Mouse (Mus musculus): ENCODE data around the gene Fam186a. TPM values are rescaled to one million over a fixed set of nuclear protein-coding genes. Genes with fewer than 3 reads are reported as not detected.
"Not testable (repeated sequence)": the region's sequence is repeated elsewhere in the genome, so short reads cannot be mapped to it uniquely, and the experiment has no call there.

The Fam186a gene
- polyA plus RNA-seq, 1 experiment from 2014 or later: not detected

DNA sequence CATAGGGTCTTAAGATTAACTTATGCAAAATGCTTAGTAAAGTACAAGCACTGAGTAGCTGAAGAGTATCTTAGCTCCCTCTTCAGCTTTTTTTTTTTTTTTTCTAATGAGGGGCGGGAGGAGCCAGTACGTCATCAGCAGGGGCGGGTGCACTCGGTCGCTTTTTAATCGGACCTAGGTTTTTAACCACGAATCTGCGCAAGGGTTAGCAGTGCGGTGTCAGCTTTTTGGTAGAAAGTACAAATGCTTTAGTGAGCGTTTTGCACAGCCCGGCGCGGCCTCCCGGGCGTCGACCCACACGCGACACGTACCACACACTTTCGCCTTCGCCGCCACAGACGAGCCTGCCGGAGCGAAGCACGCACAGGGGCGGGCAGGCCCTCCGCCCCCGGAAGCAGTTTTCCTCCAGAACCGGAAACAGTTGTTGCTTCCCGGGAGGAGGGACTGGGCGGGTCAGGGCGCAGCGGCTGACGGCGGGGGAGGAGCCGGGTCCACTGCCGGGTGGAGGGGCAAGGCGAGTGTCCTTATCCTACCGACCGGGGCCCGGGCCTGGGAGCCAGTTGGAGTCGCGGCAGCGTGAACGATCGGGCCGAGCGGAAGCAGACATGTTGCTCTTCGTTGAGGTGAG is 5.6 kb upstream of the Fam186a start:
- Histone ChIP-seq H3K4me2 (peak overlapping the region; percentile 91), H3K36me3 (no peaks in the 10 kb centered on the region), H3K9me3 (no peaks in the 10 kb centered on the region), H3K9ac (peak overlapping the region; percentile 86), H3K27ac (peak overlapping the region; percentile 97), H3K4me3 (peak overlapping the region; percentile 93), H3K27me3 (no peaks in the 10 kb centered on the region), H3K4me1 (replicated peaks) (peaks cover 11% of the 10 kb centered on the region)
- WGBS: under 1% methylated on average over 50 of the region's 50 CpGs
- peak; percentile 98 for ATAC-seq (ENCODE audit: low FRiP score)

DNA sequence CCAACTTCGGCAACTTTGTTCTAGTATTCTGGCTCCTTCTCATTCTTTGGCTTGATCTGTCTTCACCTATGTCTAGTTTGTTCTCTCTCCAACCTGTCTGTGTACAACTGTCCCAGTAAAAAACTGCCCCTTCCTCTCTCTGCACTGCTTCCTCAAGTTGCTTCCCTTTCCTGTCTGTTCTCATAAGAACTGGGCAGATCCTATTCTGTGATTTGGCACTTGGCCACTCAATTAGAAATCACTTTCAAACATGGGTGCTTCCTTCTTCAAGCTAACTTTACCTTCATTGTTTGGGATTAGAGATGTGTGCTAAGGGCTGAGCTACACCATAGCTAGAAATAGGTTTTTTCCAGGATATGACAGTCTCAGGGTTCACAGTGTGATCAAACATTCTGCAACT is 3.7 kb upstream of the Fam186a start:
- Histone ChIP-seq H3K36me3 (no peaks in the 10 kb centered on the region), H3K27me3 (no peaks in the 10 kb centered on the region), H3K4me3 (no peak overlapping the region), H3K4me1 (replicated peaks) (peaks cover 11% of the 10 kb centered on the region), H3K9ac (no peak overlapping the region), H3K9me3 (no peaks in the 10 kb centered on the region), H3K4me2 (no peak overlapping the region), H3K27ac (no peak overlapping the region)
- WGBS: 94% methylated on average over 1 of the region's 1 CpGs
- no peak for ATAC-seq (ENCODE audit: low FRiP score)

DNA sequence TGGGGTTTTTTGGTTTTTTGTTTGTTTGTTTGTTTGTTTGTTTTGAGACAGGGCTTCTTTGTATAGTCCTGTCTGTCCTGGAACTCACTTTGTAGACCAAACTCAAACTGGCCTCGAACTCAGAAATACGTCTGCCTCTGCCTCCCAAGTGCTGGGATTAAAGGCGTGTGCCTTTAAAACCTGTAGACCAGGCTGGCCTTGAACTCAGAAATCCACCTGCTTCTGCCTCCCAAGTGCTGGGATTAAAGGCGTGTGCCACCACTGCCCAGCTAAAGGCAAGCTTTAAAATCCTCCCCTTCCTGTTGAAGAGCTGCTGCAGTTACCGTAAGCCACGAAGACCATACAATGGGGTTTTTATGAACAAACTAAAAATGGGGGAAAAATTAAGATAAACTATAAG is 2.9 kb upstream of the Fam186a start, which contains the start of gene Larp4:
TSS of gene Larp4 (plus strand) at position 301 of the 400 bp plus-strand sequence.
- H3K27ac ChIP-seq, H3K27me3 ChIP-seq: not testable (repeated sequence)

DNA sequence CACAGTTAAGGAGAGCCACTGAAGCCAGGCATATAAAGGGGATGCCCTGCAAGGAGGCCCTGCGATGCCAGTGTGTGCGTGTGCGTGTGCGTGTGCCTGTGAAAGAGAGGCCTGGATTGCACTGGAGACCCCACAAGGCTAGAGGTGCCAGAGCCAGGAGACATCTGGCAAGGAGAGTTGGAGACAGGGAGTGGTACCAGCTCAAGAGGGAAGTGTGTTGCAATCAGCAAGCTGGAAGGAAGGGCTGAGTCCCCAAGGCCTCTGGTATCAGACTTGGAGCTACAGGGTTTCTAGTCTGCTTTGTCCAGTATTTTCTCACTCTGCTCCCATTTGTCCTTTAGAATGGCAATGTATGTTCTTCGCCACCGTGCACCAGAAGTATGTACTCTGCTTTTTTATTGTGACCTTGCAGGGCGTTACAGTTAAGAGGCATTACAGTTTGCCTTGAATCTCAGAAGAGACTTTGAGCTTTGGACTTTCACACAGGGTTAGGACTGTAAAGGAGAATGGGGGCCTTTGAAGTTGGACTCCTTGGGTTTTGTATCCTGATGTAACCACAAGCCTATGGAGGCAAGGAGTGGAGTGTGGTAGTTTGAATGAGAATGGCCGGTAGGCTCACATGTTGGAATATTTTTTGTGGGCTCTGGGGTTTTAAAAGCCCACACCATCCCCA is 1.6 kb downstream of the Fam186a start:
- Histone ChIP-seq H3K4me2 (no peak overlapping the region), H3K36me3 (no peaks in the 10 kb centered on the region), H3K27ac (no peak overlapping the region), H3K9me3 (no peaks in the 10 kb centered on the region), H3K4me1 (replicated peaks) (no peaks in the 10 kb centered on the region), H3K27me3 (no peaks in the 10 kb centered on the region), H3K9ac (no peak overlapping the region), H3K4me3 (no peak overlapping the region)
- WGBS: 94% methylated on average over 8 of the region's 8 CpGs
- no peak for ATAC-seq (ENCODE audit: low FRiP score)

More for the DNA sequence above, 2.9 kb upstream of the Fam186a start, which contains the start of gene Larp4:
- 89% methylated on average over 6 of the region's 6 CpGs for WGBS
- H3K9ac ChIP-seq; H3K9me3 ChIP-seq; H3K36me3 ChIP-seq; H3K4me3 ChIP-seq; ATAC-seq (ENCODE audit: low FRiP score); H3K4me2 ChIP-seq: not testable (repeated sequence)
- peaks cover 11% of the 10 kb centered on the region for H3K4me1 ChIP-seq (replicated peaks)

DNA sequence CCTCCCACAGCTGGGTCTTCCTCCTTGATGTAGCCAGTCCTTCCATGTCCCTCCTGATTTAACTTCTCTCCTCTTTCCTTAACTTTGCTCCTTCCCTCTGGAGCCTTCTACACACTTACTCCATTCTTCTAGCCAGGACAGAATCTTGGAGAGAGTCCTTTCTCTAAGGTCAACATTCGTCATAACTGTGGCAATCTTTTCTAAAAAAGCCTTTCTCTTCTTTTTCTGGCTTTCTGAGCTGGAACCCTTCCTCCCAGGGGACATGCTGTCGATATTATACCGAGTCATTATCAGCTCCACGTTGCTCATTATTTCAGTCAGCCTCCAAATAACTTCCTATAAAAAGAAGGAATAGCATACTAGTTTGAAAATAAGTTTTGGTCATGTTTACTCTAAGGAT is 11.5 kb downstream of the Fam186a start:
- Histone ChIP-seq H3K4me1 (replicated peaks) (no peaks in the 10 kb centered on the region), H3K9ac (no peak overlapping the region), H3K4me2 (no peak overlapping the region), H3K36me3 (no peaks in the 10 kb centered on the region), H3K9me3 (no peaks in the 10 kb centered on the region), H3K4me3 (no peak overlapping the region), H3K27ac (no peak overlapping the region), H3K27me3 (no peaks in the 10 kb centered on the region)
- WGBS: 79% methylated on average over 4 of the region's 4 CpGs
- ATAC-seq (ENCODE audit: low FRiP score): no peak

DNA sequence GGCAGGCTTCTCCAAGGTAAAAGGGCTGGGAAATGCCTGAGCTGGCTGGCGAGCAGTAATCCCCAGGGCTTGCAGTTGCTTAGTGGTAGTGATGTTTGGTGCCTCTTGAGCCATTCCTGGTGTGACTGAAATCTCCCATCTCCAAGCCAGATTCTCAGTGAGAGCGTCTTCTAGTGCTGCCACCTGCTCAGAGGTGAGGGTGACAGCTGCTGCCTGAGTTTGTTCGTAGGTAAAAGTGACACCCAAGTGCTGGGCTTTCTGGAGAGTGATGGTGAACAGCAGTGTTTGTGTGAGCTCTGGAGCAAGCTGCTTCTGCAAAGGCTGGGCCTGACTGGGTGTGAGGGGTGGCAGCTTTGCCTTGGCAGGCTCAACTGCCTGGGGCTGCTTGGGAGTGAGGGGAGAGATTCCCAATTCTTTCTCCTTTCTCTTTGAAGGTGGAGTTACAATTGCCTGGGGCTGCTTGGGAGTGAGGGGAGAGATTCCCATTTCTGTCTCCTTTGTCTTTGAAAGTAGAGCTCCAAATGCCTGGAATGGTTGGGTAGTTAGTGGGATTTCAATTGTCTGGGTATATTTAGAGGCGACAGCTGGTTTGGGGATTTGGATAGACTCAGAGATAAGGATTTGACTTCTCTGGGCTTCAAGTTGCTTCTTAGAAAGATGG is 25.8 kb downstream of the Fam186a start:
- no peaks in the 10 kb centered on the region for H3K9me3 ChIP-seq
- no peak overlapping the region for H3K9ac ChIP-seq
- no peak overlapping the region for H3K4me2 ChIP-seq
- no peaks in the 10 kb centered on the region for H3K36me3 ChIP-seq
- 83% methylated on average over 4 of the region's 4 CpGs for WGBS
- H3K27me3 ChIP-seq: no peaks in the 10 kb centered on the region
- no peak overlapping the region for H3K27ac ChIP-seq
- no peaks in the 10 kb centered on the region for H3K4me1 ChIP-seq (replicated peaks)
- ATAC-seq (ENCODE audit: low FRiP score): no peak
- no peak overlapping the region for H3K4me3 ChIP-seq

DNA sequence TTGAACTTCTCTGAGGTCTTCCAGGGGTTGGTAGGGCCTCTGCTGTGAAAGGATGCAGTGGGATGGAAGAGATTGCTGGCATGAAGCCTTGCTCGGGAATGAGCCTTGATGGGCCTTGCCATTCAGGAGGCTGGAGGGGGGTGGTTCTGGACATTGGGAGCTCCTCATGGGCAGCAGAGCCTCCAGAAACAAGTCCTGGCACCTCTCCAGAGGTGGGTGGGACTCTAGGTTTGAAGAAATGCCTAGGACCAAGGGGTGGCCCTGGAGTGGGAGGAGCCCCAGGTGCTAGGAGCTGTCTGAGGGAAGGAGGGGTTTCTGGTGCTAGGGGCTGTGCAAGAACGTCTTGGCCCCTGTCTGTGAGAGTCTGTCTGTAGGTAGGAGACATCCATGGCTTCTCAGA is 26.4 kb downstream of the Fam186a start:
- Histone ChIP-seq H3K4me2 (no peak overlapping the region), H3K27ac (no peak overlapping the region), H3K4me3 (no peak overlapping the region), H3K9me3 (no peaks in the 10 kb centered on the region), H3K4me1 (replicated peaks) (no peaks in the 10 kb centered on the region), H3K9ac (no peak overlapping the region), H3K27me3 (no peaks in the 10 kb centered on the region), H3K36me3 (no peaks in the 10 kb centered on the region)
- ATAC-seq (ENCODE audit: low FRiP score): no peak
- 30% methylated on average over 2 of the region's 2 CpGs for WGBS

DNA sequence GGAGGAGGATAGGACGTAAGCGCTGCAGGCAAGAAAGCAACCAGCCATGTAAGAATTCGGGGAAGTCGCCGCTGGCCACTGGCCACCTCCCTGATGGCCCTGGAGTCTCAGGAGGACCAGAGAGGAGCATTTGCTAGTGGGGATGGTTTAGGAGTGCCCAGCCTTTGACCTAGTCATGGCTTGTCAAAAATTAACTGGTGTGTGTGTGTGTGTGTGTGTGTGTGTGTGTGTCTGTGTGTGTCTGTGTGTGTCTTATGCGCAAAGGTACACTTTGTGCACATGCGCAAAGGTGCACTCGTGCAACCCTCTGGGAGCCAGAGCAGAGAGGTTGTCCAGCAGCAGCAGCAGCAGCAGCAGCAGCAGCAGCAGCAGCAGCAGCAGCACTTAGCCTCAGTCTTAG is 29.0 kb downstream of the Fam186a start:
- H3K9me3 ChIP-seq: no peaks in the 10 kb centered on the region
- H3K9ac ChIP-seq: no peak overlapping the region
- no peaks in the 10 kb centered on the region for H3K4me1 ChIP-seq (replicated peaks)
- H3K27ac ChIP-seq: no peak overlapping the region
- no peak for ATAC-seq (ENCODE audit: low FRiP score)
- no peak overlapping the region for H3K4me2 ChIP-seq
- H3K4me3 ChIP-seq: no peak overlapping the region
- H3K27me3 ChIP-seq: no peaks in the 10 kb centered on the region
- no peaks in the 10 kb centered on the region for H3K36me3 ChIP-seq
- 87% methylated on average over 8 of the region's 8 CpGs for WGBS

DNA sequence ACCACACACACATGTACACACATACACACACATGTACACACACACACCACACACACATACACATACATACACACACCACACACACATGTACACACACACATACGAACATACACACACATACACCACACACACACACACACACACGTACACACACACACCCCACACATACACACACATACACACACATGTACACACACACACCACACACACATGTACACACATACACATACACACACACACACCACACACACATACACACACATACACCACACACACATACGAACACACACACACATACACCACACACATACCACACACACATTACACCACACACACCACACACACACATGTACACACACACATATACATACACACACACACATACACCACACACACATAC is 30.2 kb downstream of the Fam186a start:
- Histone ChIP-seq H3K4me2 (no peak overlapping the region), H3K9ac (no peak overlapping the region), H3K36me3 (no peaks in the 10 kb centered on the region), H3K4me3 (no peak overlapping the region), H3K27ac (no peak overlapping the region), H3K9me3 (no peaks in the 10 kb centered on the region), H3K4me1 (replicated peaks) (no peaks in the 10 kb centered on the region), H3K27me3 (no peaks in the 10 kb centered on the region)
- 97% methylated on average over 3 of the region's 3 CpGs for WGBS
- ATAC-seq (ENCODE audit: low FRiP score): no peak

DNA sequence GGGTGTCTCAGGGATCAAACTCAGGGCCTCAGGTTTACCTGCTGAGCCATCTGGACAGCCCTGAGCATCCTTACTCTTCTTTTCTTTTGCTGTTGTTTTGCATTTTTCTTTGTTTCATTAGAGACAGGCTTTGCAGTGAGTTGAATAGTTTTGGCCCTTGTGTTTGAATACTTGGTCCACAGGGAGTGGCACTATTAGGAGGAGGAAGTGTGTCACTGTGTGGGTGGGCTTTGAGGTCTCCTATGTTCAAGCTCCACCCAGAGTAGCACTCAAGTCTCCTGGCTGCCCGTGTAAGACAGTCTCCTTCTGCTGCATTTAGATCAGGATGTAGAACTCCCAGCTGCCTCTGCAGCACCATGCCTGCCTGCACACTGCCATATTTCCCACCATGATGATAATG is 32.4 kb downstream of the Fam186a start:
- Histone ChIP-seq H3K27ac (no peak overlapping the region), H3K36me3 (no peaks in the 10 kb centered on the region), H3K4me1 (replicated peaks) (no peaks in the 10 kb centered on the region), H3K27me3 (no peaks in the 10 kb centered on the region), H3K4me2 (no peak overlapping the region), H3K9me3 (no peaks in the 10 kb centered on the region), H3K9ac (no peak overlapping the region), H3K4me3 (no peak overlapping the region)
- WGBS: 43% methylated on average over 1 of the region's 1 CpGs
- ATAC-seq (ENCODE audit: low FRiP score): no peak

DNA sequence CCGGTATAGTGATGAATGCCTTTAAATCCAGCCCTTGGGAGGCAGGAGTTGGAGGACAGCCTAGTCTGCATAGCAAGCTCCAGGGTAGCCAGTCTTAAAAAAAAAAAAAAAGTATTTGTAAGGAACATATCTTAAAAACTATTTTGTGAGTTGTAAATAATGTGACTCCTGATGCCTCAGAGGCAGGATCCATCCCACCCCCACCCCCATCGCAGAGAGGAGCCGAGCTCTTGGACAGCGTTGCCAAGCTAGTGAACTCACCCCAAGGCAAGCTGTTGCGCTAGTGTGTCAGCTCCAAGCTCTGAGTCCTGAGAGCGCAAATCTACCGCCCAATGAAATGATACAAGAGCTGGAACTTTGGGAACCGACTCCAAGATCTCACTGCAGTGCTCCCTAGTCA is 35.6 kb downstream of the Fam186a start:
- Histone ChIP-seq H3K27ac (no peak overlapping the region), H3K36me3 (no peaks in the 10 kb centered on the region), H3K4me3 (no peak overlapping the region), H3K4me2 (no peak overlapping the region), H3K9me3 (no peaks in the 10 kb centered on the region), H3K4me1 (replicated peaks) (no peaks in the 10 kb centered on the region), H3K27me3 (no peaks in the 10 kb centered on the region), H3K9ac (no peak overlapping the region)
- no peak for ATAC-seq (ENCODE audit: low FRiP score)
- 88% methylated on average over 8 of the region's 8 CpGs for WGBS

DNA sequence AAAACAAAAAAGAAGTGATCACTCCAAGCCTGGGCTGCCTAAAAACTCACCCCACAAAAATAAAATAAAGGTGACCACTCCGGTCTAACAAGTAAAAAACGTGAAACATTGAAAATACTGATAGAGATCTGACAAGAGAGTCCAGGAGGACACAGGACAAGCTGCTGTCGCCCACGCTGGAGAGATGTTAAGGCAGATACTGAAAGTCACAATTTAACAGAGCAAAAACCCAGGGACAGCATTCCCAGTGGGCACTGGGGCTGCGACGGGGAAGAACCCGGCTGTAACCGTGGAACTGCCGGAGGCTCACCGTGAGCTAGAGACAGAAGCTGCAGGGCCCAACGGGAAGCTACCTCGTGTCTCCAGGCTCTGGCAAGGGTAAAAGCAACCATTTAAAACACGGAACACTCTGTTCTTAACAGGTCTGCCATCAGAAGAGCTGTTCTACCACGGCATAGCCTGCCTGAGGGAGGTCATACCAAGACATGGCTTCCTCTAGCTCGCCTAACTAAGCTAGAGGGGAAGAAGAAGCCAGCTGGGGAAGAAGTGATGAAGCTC is 47.2 kb downstream of the Fam186a start:
- Histone ChIP-seq H3K9me3 (no peaks in the 10 kb centered on the region), H3K27ac (peak overlapping the region; percentile 69), H3K9ac (peak overlapping the region; percentile 46; the same call in 1 of the 2 replicates), H3K4me1 (replicated peaks) (0 out of 2 replicates have a peak, but pooled peaks cover 4% of the 10 kb centered on the region), H3K27me3 (no peaks in the 10 kb centered on the region), H3K4me2 (peak overlapping the region; percentile 17), H3K36me3 (no peaks in the 10 kb centered on the region), H3K4me3 (no peak overlapping the region)
- 69% methylated on average over 15 of the region's 15 CpGs for WGBS
- no peak for ATAC-seq (ENCODE audit: low FRiP score)
